ENCODE assay signal across 8 mouse cellular contexts in genomic region chr9:108987704-108988350, GRCm38 (mm10). TPM values are rescaled to one million over a fixed set of nuclear protein-coding genes. Genes with fewer than 3 reads are reported as not detected.
DNase-seq lines count a peak whose midpoint lies in the region; ATAC-seq lines count a peak whose summit lies in the region.

No protein-coding gene starts in this region.

- H3K9ac ChIP-seq in intestine, embryonic 14.5 days (ENCODE audit: low read length): no peak overlapping the region
- no peak overlapping the region for H3K9ac ChIP-seq in midbrain, embryonic 11.5 days (ENCODE audit: low read length)

- no peak overlapping the region for H3K4me3 ChIP-seq in intestine, embryonic 14.5 days (ENCODE audit: low read depth, low read length)
- no peak overlapping the region for H3K4me3 ChIP-seq in midbrain, embryonic 11.5 days (ENCODE audit: low read depth, low read length)

- 19% methylated on average over 15 of the region's 15 CpGs for WGBS in intestine, embryonic 14.5 days
- 27% methylated on average over 12 of the region's 15 CpGs for WGBS in midbrain, embryonic 11.5 days

- no peaks in the 10 kb centered on the region for H3K9me3 ChIP-seq in intestine, embryonic 14.5 days (ENCODE audit: control insufficient read depth, low read length)
- H3K9me3 ChIP-seq in midbrain, embryonic 11.5 days (ENCODE audit: control insufficient read depth, low read length): no peaks in the 10 kb centered on the region

- peak; percentile 51 to 60 for DNase-seq in adrenal gland, adult (ENCODE audit: inconsistent age in 2 of 2, low spot score in 1 of 2)
- DNase-seq in adrenal gland, adult 8-10 months: no peak
- peak; percentile 71 for DNase-seq in urinary bladder, postnatal 14 days (ENCODE audit: low spot score)
- DNase-seq in urinary bladder, postnatal 10 days (ENCODE audit: low spot score): no peak
- DNase-seq in intestine, embryonic 14.5 days (ENCODE audit: low spot score): peak; percentile 62
- DNase-seq in lung, postnatal 14 days: peak; percentile 46
- no peak for DNase-seq in spleen, postnatal 36 days (ENCODE audit: low spot score in 2 of 2)
- DNase-seq in midbrain, embryonic 11.5 days (ENCODE audit: low spot score, missing footprints): no peak

- peaks cover 9% of the 10 kb centered on the region; the same call in 1 of the 2 replicates for H3K4me1 ChIP-seq in intestine, embryonic 14.5 days (replicated peaks; ENCODE audit: control insufficient read depth, insufficient read depth, low read length)
- peaks cover 9% of the 10 kb centered on the region for H3K4me1 ChIP-seq in midbrain, embryonic 11.5 days (ENCODE audit: control insufficient read depth, insufficient read depth, low read length)

- no peaks in the 10 kb centered on the region for H3K27me3 ChIP-seq in intestine, embryonic 14.5 days (replicated peaks; ENCODE audit: control insufficient read depth, insufficient read depth, low read length)
- no peaks in the 10 kb centered on the region; the same call in 1 of the 2 replicates for H3K27me3 ChIP-seq in midbrain, embryonic 11.5 days (ENCODE audit: control insufficient read depth, insufficient read depth, low read length)

- H3K36me3 ChIP-seq in intestine, embryonic 14.5 days (ENCODE audit: control insufficient read depth, insufficient read depth, low read length): no peaks in the 10 kb centered on the region
- H3K36me3 ChIP-seq in midbrain, embryonic 11.5 days (ENCODE audit: control insufficient read depth, insufficient read depth, low read length): no peaks in the 10 kb centered on the region

- no peak for ATAC-seq in intestine, embryonic 14.5 days (replicated peaks; ENCODE audit: low FRiP score, low TSS enrichment, low read depth)
- ATAC-seq in midbrain, embryonic 11.5 days (ENCODE audit: low FRiP score): no peak

- H3K27ac ChIP-seq in intestine, embryonic 14.5 days (ENCODE audit: low read depth): no peak overlapping the region
- no peak overlapping the region for H3K27ac ChIP-seq in midbrain, embryonic 11.5 days (ENCODE audit: low read depth, low read length)

- peak overlapping the region; percentile 35 for H3K4me2 ChIP-seq in intestine, embryonic 14.5 days (ENCODE audit: low read length)
- H3K4me2 ChIP-seq in midbrain, embryonic 11.5 days: no peak overlapping the region

RNA-seq across cellular contexts. Expression of gene Ucn2, which starts 2.0 kb away (rescaled TPM):
- total RNA-seq in adrenal gland, adult 8-10 months (2022): 1 to 10 TPM in 1 of 4 experiments, under 1 TPM in 3; 0.31 to 1.0 (median 0.45) TPM
- 0.37 TPM in 1 of 2 replicates, not detected in the other for polyA plus RNA-seq in intestine, embryonic 14.5 days (2014; fragmentation: Nextera tagmentation; extraction: Ambion mirVana)
- polyA plus RNA-seq in midbrain, embryonic 11.5 days (2014; fragmentation: Nextera tagmentation; extraction: Ambion mirVana): 0.15 TPM in 1 of 2 replicates, not detected in the other

RNA-seq across cellular contexts. Expression of gene Pfkfb4, which starts 3.8 kb away (rescaled TPM):
- 10 to 100 TPM in 2 of 4 experiments, 1 to 10 TPM in 2; 6.2 to 21.6 (median 12.0) TPM for total RNA-seq in adrenal gland, adult 8-10 months (2022)
- polyA plus RNA-seq in intestine, embryonic 14.5 days (2014; fragmentation: Nextera tagmentation; extraction: Ambion mirVana): 10.2 and 11.3 TPM in 2 replicates
- polyA plus RNA-seq in midbrain, embryonic 11.5 days (2014; fragmentation: Nextera tagmentation; extraction: Ambion mirVana): 7.7 and 10.5 TPM in 2 replicates

RNA-seq across cellular contexts. Expression of gene Col7a1, which starts 34.4 kb away (rescaled TPM):
- 10 to 100 TPM in 1 of 4 experiments, 1 to 10 TPM in 3; 2.6 to 12.4 (median 6.9) TPM for total RNA-seq in adrenal gland, adult 8-10 months (2022)
- polyA plus RNA-seq in intestine, embryonic 14.5 days (2014; fragmentation: Nextera tagmentation; extraction: Ambion mirVana): 1.7 and 1.8 TPM in 2 replicates
- 1.1 and 2.2 TPM in 2 replicates for polyA plus RNA-seq in midbrain, embryonic 11.5 days (2014; fragmentation: Nextera tagmentation; extraction: Ambion mirVana)

RNA-seq across cellular contexts. Expression of gene Shisa5, which starts 50.5 kb away (rescaled TPM):
- total RNA-seq in adrenal gland, adult 8-10 months (2022): 100 to 1,000 TPM; 126 to 177 (median 159) TPM
- 80.8 and 85.8 TPM in 2 replicates for polyA plus RNA-seq in intestine, embryonic 14.5 days (2014; fragmentation: Nextera tagmentation; extraction: Ambion mirVana)
- polyA plus RNA-seq in midbrain, embryonic 11.5 days (2014; fragmentation: Nextera tagmentation; extraction: Ambion mirVana): 27.1 and 29.9 TPM in 2 replicates

RNA-seq across cellular contexts. Expression of gene Uqcrc1, which starts 51.4 kb away (rescaled TPM):
- total RNA-seq in adrenal gland, adult 8-10 months (2022): 100 to 1,000 TPM; 381 to 565 (median 479) TPM
- polyA plus RNA-seq in intestine, embryonic 14.5 days (2014; fragmentation: Nextera tagmentation; extraction: Ambion mirVana): 522 and 561 TPM in 2 replicates
- 378 and 408 TPM in 2 replicates for polyA plus RNA-seq in midbrain, embryonic 11.5 days (2014; fragmentation: Nextera tagmentation; extraction: Ambion mirVana)

Comparison
In these comparisons a context has a peak if more than half of its experiments do, and no peak if none do; other contexts are left out.
1. DNase-seq: peak in adrenal gland, adult (2 of 2), urinary bladder, postnatal 14 days (single experiment), intestine, embryonic 14.5 days (single experiment) and lung, postnatal 14 days (single experiment); none in adrenal gland, adult 8-10 months (single experiment), urinary bladder, postnatal 10 days (single experiment), spleen, postnatal 36 days (0 of 2) and midbrain, embryonic 11.5 days (single experiment).